Mouse (Mus musculus): Measurements from ENCODE around the gene Ints1. TPM values are rescaled to one million over a fixed set of nuclear protein-coding genes. Genes with fewer than 3 reads are reported as not detected.
A peak's percentile ranks its signal among the peaks of the same experiment; 100 is the strongest.

The Ints1 gene
- polyA plus RNA-seq, 2 experiments = 12.1 to 13.5 TPM

GRCm38 (mm10) chr5:139758096-139758495 lies 17.4 kb downstream of the Ints1 start:
- DNase-seq (ENCODE audit: low read depth in 3 of 3, low spot score in 3 of 3) (no peak), ATAC-seq (ENCODE audit: insufficient read depth) (no peak)
- H3K4me2 ChIP-seq (ENCODE audit: low read depth) = no peak overlapping the region

DNA sequence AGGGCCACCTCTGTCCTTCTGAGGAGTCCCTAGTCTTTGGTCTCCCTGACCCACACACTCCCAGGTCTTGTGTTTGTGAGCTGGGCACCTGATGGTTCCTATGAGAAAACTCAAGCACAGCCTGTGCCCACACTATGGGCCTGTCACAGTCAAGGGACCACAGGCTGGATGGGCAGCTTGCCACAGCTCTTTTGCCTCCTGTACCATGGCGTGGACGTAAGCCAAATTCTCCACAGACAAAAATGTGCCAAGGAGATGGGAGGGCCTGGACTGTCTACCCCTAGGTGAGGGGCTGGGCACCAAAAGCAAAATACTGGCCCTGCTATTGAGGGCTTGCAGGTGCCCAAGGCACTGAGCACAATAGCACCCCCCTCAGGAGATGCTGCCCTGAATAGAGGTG lies 18.9 kb downstream of the Ints1 start:
- no peak for DNase-seq (ENCODE audit: low read depth in 3 of 3, low spot score in 3 of 3)
- Histone ChIP-seq H3K27me3 (ENCODE audit: control insufficient read depth, insufficient read depth, low read length) (no peaks in the 10 kb centered on the region), H3K4me1 (replicated peaks; ENCODE audit: control insufficient read depth in 2 of 2, insufficient read depth in 2 of 2, low read length in 1 of 2) (no peaks in the 10 kb centered on the region), H3K9ac (replicated peaks) (no peak overlapping the region), H3K27ac (no peak overlapping the region), H3K4me2 (ENCODE audit: low read depth) (no peak overlapping the region), H3K9me3 (ENCODE audit: control insufficient read depth, low read length) (no peaks in the 10 kb centered on the region), H3K36me3 (replicated peaks; ENCODE audit: control insufficient read depth, insufficient read depth, low read depth) (no peaks in the 10 kb centered on the region; the same call in 1 of the 2 replicates), H3K4me3 (ENCODE audit: insufficient read depth in 1 of 2, low read depth in 2 of 2, low read length in 2 of 2) (no peak overlapping the region)
- WGBS (ENCODE audit: insufficient replicate concordance) = 79% methylated on average over 2 of the region's 2 CpGs
- ATAC-seq (ENCODE audit: insufficient read depth) = no peak
- TF ChIP-seq EP300 (IDR thresholded peaks at IDR 0.05; ENCODE audit: low read depth) (no peak), CTCF (IDR thresholded peaks at IDR 0.05; ENCODE audit: low read depth) (no peak)

More at GRCm38 (mm10) chr5:139758096-139758495, 17.4 kb downstream of the Ints1 start:
- H3K36me3 ChIP-seq (replicated peaks; ENCODE audit: control insufficient read depth, insufficient read depth, low read depth) = peaks cover 4% of the 10 kb centered on the region; the same call in 1 of the 2 replicates
- H3K27me3 ChIP-seq (ENCODE audit: control insufficient read depth, insufficient read depth, low read length) = no peaks in the 10 kb centered on the region
- TF ChIP-seq CTCF (IDR thresholded peaks at IDR 0.05; ENCODE audit: low read depth) (no peak), EP300 (IDR thresholded peaks at IDR 0.05; ENCODE audit: low read depth) (no peak)
- H3K9me3 ChIP-seq (ENCODE audit: control insufficient read depth, low read length) = no peaks in the 10 kb centered on the region
- H3K4me3 ChIP-seq (ENCODE audit: insufficient read depth in 1 of 2, low read depth in 2 of 2, low read length in 2 of 2) = no peak overlapping the region
- no peaks in the 10 kb centered on the region for H3K4me1 ChIP-seq (replicated peaks; ENCODE audit: control insufficient read depth in 2 of 2, insufficient read depth in 2 of 2, low read length in 1 of 2)
- H3K9ac ChIP-seq (replicated peaks) = no peak overlapping the region
- WGBS (ENCODE audit: insufficient replicate concordance) = 83% methylated on average over 16 of the region's 16 CpGs
- H3K27ac ChIP-seq = no peak overlapping the region

DNA sequence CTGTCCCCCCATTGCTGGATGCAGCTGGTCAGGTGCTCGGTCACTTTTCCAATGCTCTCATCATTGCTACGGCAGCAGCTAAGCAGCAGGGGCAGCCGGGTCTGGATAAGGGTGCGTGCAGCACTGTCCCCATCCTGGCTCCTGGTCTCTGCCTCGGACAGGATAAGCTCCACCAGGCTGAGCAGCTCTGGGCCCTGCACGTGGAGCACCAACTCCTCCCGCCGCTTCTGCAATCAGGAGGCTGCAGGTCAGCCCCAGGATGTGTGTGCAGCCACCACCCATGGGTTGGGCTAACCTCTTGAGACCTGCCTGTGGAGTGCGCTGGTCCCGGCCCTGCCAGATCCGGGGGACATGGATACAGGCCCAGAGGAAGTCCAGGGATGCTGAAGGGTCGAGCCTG lies 19.3 kb downstream of the Ints1 start:
- TF ChIP-seq CTCF (IDR thresholded peaks at IDR 0.05; ENCODE audit: low read depth) (no peak), EP300 (IDR thresholded peaks at IDR 0.05; ENCODE audit: low read depth) (no peak)
- DNase-seq (ENCODE audit: low read depth in 3 of 3, low spot score in 3 of 3) (no peak), ATAC-seq (ENCODE audit: insufficient read depth) (peak; percentile 55)
- H3K4me1 ChIP-seq (replicated peaks; ENCODE audit: control insufficient read depth in 2 of 2, insufficient read depth in 2 of 2, low read length in 1 of 2) = no peaks in the 10 kb centered on the region
- H3K27me3 ChIP-seq (ENCODE audit: control insufficient read depth, insufficient read depth, low read length) = no peaks in the 10 kb centered on the region
- WGBS (ENCODE audit: insufficient replicate concordance) = 63% methylated on average over 12 of the region's 12 CpGs
- H3K4me2 ChIP-seq (ENCODE audit: low read depth) = no peak overlapping the region
- no peak overlapping the region for H3K9ac ChIP-seq (replicated peaks)
- H3K9me3 ChIP-seq (ENCODE audit: control insufficient read depth, low read length) = no peaks in the 10 kb centered on the region
- H3K36me3 ChIP-seq (replicated peaks; ENCODE audit: control insufficient read depth, insufficient read depth, low read depth) = no peaks in the 10 kb centered on the region; the same call in 1 of the 2 replicates
- H3K27ac ChIP-seq = no peak overlapping the region
- no peak overlapping the region for H3K4me3 ChIP-seq (ENCODE audit: insufficient read depth in 1 of 2, low read depth in 2 of 2, low read length in 2 of 2)

DNA sequence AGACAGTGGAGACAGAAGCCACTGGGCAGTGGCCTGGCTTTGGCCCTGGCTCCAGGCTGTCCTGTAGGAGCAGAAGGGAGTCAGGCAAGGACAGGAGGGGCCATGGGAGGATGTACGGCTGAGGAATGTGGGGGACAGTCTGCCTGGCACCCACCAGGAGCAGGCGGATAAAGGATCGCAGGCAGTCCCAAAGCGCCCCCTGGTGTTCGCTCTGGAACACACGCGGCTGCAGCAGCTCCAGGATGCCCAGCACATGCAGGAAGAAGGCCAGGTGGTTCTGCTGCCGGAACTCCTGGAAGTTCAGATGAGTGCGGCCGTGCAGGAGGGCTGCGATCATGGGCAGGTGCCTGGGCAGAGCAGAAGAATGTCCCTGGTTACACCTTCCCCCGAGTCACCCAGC lies 20.7 kb downstream of the Ints1 start:
- 31% methylated on average over 12 of the region's 12 CpGs for WGBS (ENCODE audit: insufficient replicate concordance)
- Histone ChIP-seq H3K4me2 (ENCODE audit: low read depth) (no peak overlapping the region), H3K27ac (no peak overlapping the region), H3K9ac (replicated peaks) (no peak overlapping the region), H3K4me1 (replicated peaks; ENCODE audit: control insufficient read depth in 2 of 2, insufficient read depth in 2 of 2, low read length in 1 of 2) (no peaks in the 10 kb centered on the region), H3K4me3 (ENCODE audit: insufficient read depth in 1 of 2, low read depth in 2 of 2, low read length in 2 of 2) (no peak overlapping the region), H3K9me3 (ENCODE audit: control insufficient read depth, low read length) (no peaks in the 10 kb centered on the region), H3K36me3 (replicated peaks; ENCODE audit: control insufficient read depth, insufficient read depth, low read depth) (no peaks in the 10 kb centered on the region; the same call in 1 of the 2 replicates), H3K27me3 (ENCODE audit: control insufficient read depth, insufficient read depth, low read length) (no peaks in the 10 kb centered on the region)
- no peak for DNase-seq (ENCODE audit: low read depth in 3 of 3, low spot score in 3 of 3)
- ATAC-seq (ENCODE audit: insufficient read depth) = no peak
- TF ChIP-seq CTCF (IDR thresholded peaks at IDR 0.05; ENCODE audit: low read depth) = peak; percentile 95
- no peak for TF ChIP-seq EP300 (IDR thresholded peaks at IDR 0.05; ENCODE audit: low read depth)

GRCm38 (mm10) chr5:139750535-139750934 lies 24.9 kb downstream of the Ints1 start:
- DNase-seq (ENCODE audit: low read depth in 3 of 3, low spot score in 3 of 3) (no peak), ATAC-seq (ENCODE audit: insufficient read depth) (no peak)

More at GRCm38 (mm10) chr5:139750535-139750934, 24.9 kb downstream of the Ints1 start:
- no peaks in the 10 kb centered on the region for H3K4me1 ChIP-seq (replicated peaks; ENCODE audit: control insufficient read depth in 2 of 2, insufficient read depth in 2 of 2, low read length in 1 of 2)
- no peak overlapping the region for H3K4me2 ChIP-seq (ENCODE audit: low read depth)
- no peak overlapping the region for H3K9ac ChIP-seq (replicated peaks)
- H3K9me3 ChIP-seq (ENCODE audit: control insufficient read depth, low read length) = no peaks in the 10 kb centered on the region
- no peaks in the 10 kb centered on the region for H3K27me3 ChIP-seq (ENCODE audit: control insufficient read depth, insufficient read depth, low read length)
- peak; percentile 97 for TF ChIP-seq CTCF (IDR thresholded peaks at IDR 0.05; ENCODE audit: low read depth)
- no peak for TF ChIP-seq EP300 (IDR thresholded peaks at IDR 0.05; ENCODE audit: low read depth)
- H3K4me3 ChIP-seq (ENCODE audit: insufficient read depth in 1 of 2, low read depth in 2 of 2, low read length in 2 of 2) = no peak overlapping the region
- no peaks in the 10 kb centered on the region; the same call in 1 of the 2 replicates for H3K36me3 ChIP-seq (replicated peaks; ENCODE audit: control insufficient read depth, insufficient read depth, low read depth)
- no peak overlapping the region for H3K27ac ChIP-seq

Data from liver, embryonic 14.5 days (tissue).